Mouse (Mus musculus) heart, postnatal 0 days (tissue): ENCODE results near the gene Ntrk3.

Experiments
- CTCF ChIP-seq: IDR thresholded peaks from 2 replicates; pipeline ENCODE4 v1.5.1; 2016; ENCODE audit warnings: antibody characterized with exemption, control low read depth, low read depth
- EP300 ChIP-seq: IDR thresholded peaks from 2 replicates; pipeline ENCODE4 v1.6.1; 2016; ENCODE audit warnings: antibody characterized with exemption, low read depth

GRCm38 (mm10) chr7:78409970-78410369 is 327.8 kb downstream of the Ntrk3 start:
- TF ChIP-seq CTCF: no peak
- TF ChIP-seq EP300: no peak
